Mouse (Mus musculus) heart, adult 9 months (tissue): Measurements from ENCODE around the gene Hddc3.
"Not testable (repeated sequence)": the region's sequence is repeated elsewhere in the genome, so short reads cannot be mapped to it uniquely, and the experiment has no call there.

Experiments
- DNase-seq, 2 experiments: peaks; one replicate each; pipeline ENCODE4 v3.0.0; 2022; ENCODE audit warnings: low spot score in 2 of 2

The Hddc3 gene

GRCm38 (mm10) chr7:80342858-80343257 is at the start of gene Hddc3:
Gene Hddc3 (plus strand): TSS chr7:80343104.
- DNase-seq: peak; percentile 82 to 91

GRCm38 (mm10) chr7:80294062-80294763 is 48.7 kb upstream of the Hddc3 start, which contains the start of gene Prc1:
Gene Prc1 (plus strand): TSS chr7:80294450.
- peak; percentile 98 for DNase-seq

GRCm38 (mm10) chr7:80294764-80295648 is 47.9 kb upstream of the Hddc3 start:
- no peak for DNase-seq

DNA sequence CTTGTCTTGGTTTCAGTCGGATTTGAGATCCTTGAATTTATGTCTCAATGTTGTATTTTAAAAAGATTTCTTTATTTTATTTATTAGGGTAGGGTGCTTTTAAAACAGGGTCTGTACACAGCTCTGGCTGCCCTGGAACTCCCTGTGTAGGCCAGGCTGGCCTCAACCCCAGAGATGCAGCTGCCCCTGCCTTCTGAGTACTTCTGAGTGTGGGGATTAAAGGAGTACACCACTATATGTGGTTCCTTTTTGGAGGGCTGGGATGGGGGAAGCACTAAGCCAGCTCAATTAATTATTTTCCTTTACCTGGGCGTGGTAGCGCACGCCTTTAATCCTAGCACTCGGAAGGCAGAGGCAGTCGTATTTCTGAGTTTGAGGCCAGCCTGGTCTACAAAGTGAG is 46.4 kb upstream of the Hddc3 start:
- no peak for DNase-seq

DNA sequence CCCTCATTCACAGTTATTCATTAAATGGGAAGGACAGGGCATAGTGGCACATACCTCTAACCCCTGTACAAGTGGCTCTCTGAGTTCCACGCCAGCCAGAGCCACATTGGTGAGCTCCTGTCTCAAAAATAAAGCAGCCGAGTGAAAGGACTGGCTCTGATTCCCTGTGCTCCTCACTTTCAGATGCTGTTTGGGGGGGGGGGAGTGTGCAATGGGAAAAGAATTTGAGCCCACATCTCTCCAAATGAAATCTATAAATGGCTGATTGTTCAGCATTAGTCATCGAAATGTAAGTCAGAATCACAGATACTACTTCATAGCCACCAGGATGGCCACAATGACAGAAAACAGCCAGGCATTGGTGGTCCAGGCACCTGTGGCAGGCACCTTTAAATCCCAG is 45.9 kb upstream of the Hddc3 start:
- no peak for DNase-seq

GRCm38 (mm10) chr7:80298754-80299153 is 44.1 kb upstream of the Hddc3 start:
- DNase-seq: no peak

DNA sequence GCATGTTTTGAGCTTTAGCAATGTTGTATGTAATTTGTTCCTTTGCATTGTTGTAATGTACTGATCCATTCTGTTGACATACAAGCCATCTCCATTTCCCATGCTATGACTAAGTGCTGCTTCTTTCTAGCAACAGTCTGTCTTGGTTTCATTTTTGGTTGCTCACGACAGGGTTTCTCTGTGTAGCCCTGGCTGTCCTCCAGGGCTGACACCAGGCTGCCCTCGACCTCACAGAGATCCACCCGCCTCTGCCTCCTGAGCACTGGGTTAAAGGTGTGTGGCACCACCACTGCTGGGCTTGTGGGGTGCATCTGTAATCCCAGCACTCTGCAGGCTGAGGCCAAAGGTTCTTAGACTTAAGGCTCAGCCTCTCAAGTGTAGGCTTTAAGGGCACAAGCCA is 43.3 kb upstream of the Hddc3 start:
- no peak for DNase-seq

DNA sequence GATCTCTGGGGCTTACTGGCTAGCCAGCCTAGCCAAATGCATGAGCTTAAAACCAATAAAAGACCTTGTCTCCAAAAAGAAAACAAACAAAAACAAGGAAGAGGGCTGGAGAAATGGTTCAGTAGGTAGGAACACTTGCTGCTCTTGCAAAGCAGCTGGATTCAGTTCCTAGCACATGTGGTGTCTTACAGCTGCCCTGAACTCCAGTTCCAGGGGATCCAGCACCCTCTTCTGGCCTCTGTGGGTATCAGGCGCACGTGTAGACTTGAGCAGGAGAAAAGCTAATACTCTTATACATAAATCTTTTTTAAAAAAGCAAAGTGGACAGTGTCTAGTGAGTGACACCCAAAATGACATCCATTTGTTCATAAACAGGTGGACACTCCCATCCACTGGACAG is 41.4 kb upstream of the Hddc3 start:
- no peak for DNase-seq

DNA sequence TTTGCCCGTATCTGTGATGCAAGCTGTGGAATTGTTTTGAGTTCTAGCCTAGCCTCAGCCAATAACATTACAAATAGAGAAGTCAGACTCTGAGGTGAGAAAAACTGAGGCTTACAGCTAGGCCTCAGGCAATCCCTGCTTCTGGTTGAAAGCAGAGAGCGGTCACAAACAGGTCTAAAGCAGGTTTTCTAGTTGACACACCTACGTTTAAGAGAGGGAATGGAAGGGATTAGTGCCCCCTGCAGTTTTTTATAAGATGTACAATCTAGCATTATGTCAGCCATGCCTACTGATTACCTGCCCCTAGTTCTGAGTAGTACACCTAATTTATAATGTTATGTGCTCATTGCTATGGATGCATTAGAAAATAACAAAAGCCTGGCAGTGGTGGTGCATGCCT is 35.1 kb upstream of the Hddc3 start:
- no peak for DNase-seq

DNA sequence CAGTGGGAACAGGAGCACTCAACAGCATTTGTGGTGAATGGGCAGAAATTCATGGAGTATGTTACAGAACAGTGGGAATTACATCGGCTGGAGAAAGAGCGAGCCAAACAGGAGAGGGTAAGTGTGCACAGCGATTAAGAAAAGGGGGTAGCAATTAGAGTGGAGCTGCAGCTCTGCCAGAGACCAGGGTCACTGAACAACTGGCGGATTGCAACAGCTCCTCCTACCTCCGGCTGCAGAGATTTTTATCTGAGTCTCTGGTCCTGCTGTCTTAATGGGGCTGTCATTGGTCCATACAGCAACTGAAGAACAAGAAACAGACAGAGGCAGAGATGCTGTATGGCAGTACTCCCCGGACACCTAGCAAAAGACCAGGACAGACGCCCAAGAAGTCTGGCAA is 32.1 kb upstream of the Hddc3 start:
- DNase-seq: no peak

DNA sequence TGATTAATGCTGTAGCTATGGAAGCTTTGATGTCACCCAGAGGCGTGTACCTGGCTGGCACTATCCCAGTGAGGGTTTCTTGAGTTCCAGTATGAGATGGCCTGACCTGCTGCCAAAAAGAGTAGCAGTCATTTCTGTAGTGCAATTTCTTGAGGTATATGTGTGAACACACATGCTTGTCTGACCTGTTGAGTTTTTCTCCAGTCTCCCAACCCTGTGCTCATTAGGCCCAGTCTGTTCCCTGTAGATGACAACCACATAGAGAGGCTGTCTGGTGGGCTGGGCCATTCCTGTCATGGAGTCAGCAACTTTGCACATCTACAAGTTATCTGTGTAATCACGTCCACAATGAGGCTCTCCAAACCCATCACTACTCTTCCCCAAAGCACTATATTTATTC is 27.2 kb upstream of the Hddc3 start:
- no peak for DNase-seq

DNA sequence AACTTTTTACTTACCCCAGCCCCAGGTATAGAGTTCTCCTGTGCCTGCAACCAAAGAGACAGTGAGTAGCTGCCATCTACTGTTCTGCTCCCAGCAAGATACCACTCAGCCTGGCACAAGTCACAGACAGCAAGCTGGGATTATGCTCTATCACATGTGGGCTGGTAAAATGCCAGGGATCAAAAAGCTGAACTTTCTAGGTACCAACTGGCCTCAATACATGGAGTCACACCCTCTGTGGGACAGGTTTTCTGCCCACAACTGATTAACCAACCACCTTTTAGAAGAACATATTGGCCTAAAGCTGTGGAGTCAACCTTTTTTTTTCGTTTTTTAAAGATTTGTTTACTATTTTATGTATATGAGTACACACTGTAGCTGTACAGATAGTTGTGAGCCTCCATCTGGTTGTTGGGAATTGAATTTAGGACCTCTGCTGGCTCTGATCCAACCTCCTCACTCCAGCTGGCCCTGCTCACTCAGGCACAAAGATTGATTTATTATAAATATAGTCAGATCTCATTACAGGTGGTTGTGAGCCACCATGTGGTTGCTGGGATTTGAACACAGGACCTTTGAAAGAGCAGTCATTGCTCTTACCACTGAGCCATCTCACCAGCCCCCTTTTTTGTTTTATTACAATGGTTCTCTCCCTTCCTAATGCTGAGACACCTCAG is 25.3 kb upstream of the Hddc3 start:
- DNase-seq: no peak

DNA sequence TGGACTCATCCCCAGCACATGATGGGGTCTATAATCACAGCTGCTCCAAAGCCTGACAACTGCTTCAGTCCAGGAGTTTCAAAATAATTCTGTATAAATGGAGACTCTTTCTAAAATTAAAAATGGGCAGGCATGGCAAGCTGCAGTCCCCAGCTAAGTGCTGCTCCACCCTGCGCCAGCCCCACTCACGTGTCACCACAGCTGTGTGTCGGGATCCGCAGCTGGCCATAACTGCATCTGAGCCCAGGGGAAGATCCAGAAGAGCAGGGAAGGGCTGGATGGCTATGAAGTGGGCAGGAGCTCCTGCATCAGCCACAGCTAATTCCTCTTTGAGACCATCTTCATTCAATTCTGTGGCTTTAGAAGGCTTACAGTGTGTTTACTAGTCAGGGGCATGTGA is 24.2 kb upstream of the Hddc3 start:
- no peak for DNase-seq

DNA sequence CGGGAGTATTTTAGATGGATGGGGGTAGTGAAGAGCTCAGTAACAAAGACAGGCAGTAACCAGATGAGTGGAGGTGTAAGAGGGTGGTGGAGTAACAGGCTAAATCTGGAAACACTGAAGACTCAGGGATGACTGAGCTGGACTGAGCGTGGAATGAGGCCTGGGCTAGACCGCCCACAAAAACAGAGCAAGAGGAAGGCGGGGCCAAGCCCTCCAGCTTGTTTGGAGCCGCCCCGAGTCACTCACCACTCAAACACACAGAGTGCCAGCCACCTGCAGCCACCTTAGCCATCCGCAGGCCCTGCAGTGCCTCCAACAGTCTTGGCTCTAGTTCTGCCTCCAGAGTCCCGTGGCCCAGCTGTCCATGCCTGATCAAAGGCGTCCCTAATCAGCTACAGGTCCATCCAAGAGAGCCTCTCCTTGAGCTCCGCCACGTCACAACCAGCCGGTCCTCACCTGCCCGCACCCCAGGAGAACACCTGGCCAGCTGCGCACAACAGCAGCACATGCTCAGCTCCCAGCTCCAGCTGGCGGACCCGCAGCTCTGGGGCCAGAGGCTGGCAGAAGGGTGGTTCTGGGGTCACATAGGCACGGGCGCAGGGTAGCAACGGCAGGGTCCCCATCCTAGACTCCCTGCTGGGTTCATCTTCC is 22.9 kb upstream of the Hddc3 start:
- DNase-seq: no peak

GRCm38 (mm10) chr7:80323336-80323735 is 19.6 kb upstream of the Hddc3 start:
- no peak for DNase-seq

- peak; percentile 97 to 98 for DNase-seq
Observed at GRCm38 (mm10) chr7:80324043-80324815, 18.7 kb upstream of the Hddc3 start, which contains the start of gene Rccd1. Gene Rccd1 (minus strand): TSS chr7:80324454.

DNA sequence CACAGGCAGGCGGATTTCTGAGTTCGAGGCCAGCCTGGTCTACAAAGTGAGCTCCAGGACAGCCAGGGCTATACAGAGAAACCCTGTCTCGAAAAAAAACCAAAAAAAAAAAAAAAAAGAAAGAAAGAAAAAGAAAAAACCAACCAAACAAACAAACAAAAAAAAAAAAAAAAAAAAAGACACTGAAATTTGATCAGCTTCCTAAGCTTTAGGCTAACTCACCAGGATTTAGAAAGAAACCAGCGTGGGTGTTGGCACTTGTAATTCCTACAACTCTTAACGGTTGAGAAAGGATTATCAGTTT is 18.1 kb upstream of the Hddc3 start:
- DNase-seq: not testable (repeated sequence)

DNA sequence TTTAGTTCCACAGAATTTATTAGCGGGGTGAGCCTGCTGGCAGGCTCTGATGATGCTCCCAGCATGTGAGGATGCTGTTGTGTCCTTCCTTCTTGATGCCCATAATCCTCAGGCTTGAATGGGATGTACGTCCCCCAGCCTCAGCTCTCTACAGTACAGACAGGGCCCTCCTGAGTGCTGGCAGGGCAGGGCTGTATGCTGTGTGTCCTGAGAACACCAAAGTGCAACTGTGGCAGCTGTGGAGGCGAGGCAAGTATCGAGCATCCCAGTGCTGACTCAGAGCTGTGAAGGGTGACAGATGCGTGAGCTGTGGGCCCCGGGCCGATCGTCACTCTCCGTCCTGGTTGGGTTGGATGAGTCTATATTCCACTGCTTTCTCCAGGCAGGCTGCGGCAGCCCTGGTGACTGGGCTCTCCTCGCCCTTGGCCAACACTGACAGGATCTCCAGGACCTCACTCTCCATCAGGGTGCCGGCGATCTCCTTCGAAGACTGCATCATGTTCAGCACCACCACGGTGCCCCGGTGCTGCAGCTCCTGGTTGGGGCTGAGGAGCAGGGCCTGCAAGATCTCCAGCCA is 17.5 kb upstream of the Hddc3 start:
- no peak for DNase-seq

GRCm38 (mm10) chr7:80326076-80326475 is 16.8 kb upstream of the Hddc3 start:
- DNase-seq: no peak

GRCm38 (mm10) chr7:80330278-80330677 is 12.6 kb upstream of the Hddc3 start:
- DNase-seq: no peak

GRCm38 (mm10) chr7:80331433-80331832 is 11.5 kb upstream of the Hddc3 start:
- DNase-seq: no peak
